Mouse (Mus musculus) c-Kit-positive CD71-negative TER-119-negative erythroid progenitor cells, embryonic 14.5 days (primary cell): ENCODE data around the gene Krtap31-1.
"Not testable (repeated sequence)": the region's sequence is repeated elsewhere in the genome, so short reads cannot be mapped to it uniquely, and the experiment has no call there.

ENCODE experiments used
- DNase-seq: peaks from one replicate; pipeline ENCODE4 v3.0.0-alpha.2; 2013; ENCODE audit warnings: low read depth

Krtap31-1 gene

DNA sequence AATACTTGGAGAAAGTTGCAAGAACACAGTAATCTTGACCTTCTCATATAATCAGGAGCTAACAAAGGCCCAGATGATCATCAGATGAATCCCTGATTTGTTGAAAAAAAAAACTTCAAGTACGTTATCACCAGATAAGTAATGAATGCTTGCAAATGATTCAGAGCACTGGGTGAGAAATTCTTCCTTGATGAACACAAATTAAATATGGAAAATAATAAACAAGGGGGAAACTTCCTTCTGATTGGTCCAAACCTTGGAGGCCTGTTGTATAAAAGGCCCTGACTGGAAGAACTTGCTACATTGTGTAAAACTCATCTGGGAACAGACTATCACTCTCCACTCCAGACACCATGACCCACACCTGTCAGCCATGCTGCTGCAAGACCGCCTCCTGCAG is at the start of gene Krtap31-1:
Gene Krtap31-1 (plus strand): TSS at position 301 of the 400 bp plus-strand sequence.
- no peak for DNase-seq

- DNase-seq, result no peak
Observed at GRCm38 (mm10) chr11:99858761-99859160, 49.0 kb upstream of the Krtap31-1 start.

- not testable (repeated sequence) for DNase-seq
Observed at GRCm38 (mm10) chr11:99864176-99864575, 43.5 kb upstream of the Krtap31-1 start, which contains the start of gene Gm11559. Gm11559 (plus strand) TSS chr11:99864476.

- not testable (repeated sequence) for DNase-seq
Observed at GRCm38 (mm10) chr11:99873089-99873488, 34.6 kb upstream of the Krtap31-1 start, which contains the start of gene Krtap9-1. Krtap9-1 (plus strand) TSS chr11:99873389.

GRCm38 (mm10) chr11:99878887-99879286 is 28.8 kb upstream of the Krtap31-1 start, which contains the start of gene Gm11567:
Gm11567 (plus strand) TSS chr11:99879187.
- DNase-seq, result not testable (repeated sequence)

GRCm38 (mm10) chr11:99914451-99914850 is 6.7 kb downstream of the Krtap31-1 start, which contains the start of gene Gm11565:
Gm11565 (plus strand) TSS chr11:99914751.
- no peak for DNase-seq

- no peak for DNase-seq
Observed at GRCm38 (mm10) chr11:99935991-99936390, 28.3 kb downstream of the Krtap31-1 start, which contains the start of gene Krtap31-2. Krtap31-2 (plus strand) TSS chr11:99936291.

DNA sequence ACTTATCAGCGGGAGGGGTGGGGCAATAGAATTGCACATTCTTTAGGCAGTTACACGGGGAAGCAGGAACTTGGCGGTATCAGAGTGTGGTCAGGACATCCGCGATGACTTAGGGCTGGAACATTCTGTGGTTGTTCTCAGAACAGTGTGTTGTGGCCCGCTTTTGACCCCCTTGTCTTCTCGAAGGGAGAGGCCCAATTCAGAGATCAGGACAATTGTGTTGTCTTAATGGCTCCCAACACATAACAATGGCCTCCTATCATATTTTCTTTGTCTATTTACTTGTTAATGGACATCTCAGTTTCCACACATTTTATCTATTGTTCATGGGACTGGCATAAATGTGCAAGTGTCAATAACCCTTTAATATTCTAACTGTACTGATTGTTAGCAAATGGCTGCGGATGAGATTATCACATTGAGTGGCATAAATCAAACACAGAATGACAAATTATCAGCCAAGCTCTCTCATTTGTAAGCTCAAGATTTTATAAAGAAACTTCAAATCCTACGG is 30.1 kb downstream of the Krtap31-1 start:
- no peak for DNase-seq

- no peak for DNase-seq
Observed at GRCm38 (mm10) chr11:99948175-99948574, 40.5 kb downstream of the Krtap31-1 start, which contains the start of gene Krtap9-5. Krtap9-5 (plus strand) TSS chr11:99948475.
